8 mouse cellular contexts compared by ENCODE assay signal in the genomic region with DNA sequence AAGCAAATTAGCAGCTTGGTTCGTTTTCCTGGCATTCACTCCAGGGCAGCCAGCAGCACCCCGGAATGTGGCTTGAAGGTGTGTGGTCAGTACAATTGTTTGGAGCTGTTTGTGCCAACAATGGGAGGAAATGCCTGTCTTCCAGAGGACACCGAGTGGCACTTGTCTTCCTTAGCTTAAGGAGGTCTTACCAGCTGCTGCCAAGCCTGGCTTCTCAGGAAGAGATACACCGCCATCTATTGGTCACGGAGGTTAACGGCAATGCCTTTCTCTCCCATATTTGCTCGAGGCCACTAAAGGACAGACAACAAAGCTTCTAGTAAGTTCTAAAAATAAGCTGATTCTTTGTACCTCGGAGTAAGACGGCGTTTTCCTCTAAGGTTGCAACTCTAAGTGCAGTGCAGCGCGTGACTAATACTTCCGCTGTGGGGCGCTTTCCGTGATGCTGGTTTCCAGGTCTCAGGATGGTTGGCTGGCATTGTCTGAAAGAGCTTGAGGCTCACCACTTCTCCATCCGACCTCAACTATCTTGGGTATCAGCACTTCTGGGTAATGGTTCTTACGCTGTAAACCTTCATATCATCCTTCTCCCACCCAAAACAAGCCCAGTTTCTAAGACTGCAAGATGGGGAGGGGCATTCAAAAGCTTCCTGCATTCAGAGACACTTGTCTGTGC.
DNase-seq lines count a peak whose midpoint lies in the region; ATAC-seq lines count a peak whose summit lies in the region.

No protein-coding gene starts in this region.

- H3K4me1 ChIP-seq in hindbrain, embryonic 15.5 days (replicated peaks): peaks cover 28% of the 10 kb centered on the region

- H3K9ac ChIP-seq in hindbrain, embryonic 15.5 days: peak overlapping the region; percentile 30; the same call in 1 of the 2 replicates

- peak; percentile 80 for DNase-seq in Muller cell, postnatal 12 days (ENCODE audit: inconsistent ontology term)
- DNase-seq in cerebellum, postnatal 14 days: peak; percentile 87 to 90
- peak; percentile 84 to 91 for DNase-seq in frontal cortex, postnatal 36 days (ENCODE audit: low spot score in 2 of 2)
- DNase-seq in left cerebral cortex, adult 11 months (ENCODE audit: low spot score): peak; percentile 85
- DNase-seq in lung, postnatal 36 days: peak; percentile 85
- peak; percentile 97 for DNase-seq in retina, postnatal 1 day
- DNase-seq in thymus, postnatal 4 days: peak; percentile 65

- ATAC-seq in hindbrain, embryonic 15.5 days (ENCODE audit: low FRiP score, low read depth): peak; percentile 87

- no peaks in the 10 kb centered on the region for H3K36me3 ChIP-seq in hindbrain, embryonic 15.5 days

- H3K4me3 ChIP-seq in hindbrain, embryonic 15.5 days: peak overlapping the region; percentile 32

- 0 out of 2 replicates have a peak, but pooled peaks cover 5% of the 10 kb centered on the region for H3K27me3 ChIP-seq in hindbrain, embryonic 15.5 days

- H3K4me2 ChIP-seq in hindbrain, embryonic 15.5 days: peak overlapping the region; percentile 55

- H3K27ac ChIP-seq in hindbrain, embryonic 15.5 days (replicated peaks): peak overlapping the region; percentile 79

- WGBS in hindbrain, embryonic 15.5 days: 4% methylated on average over 17 of the region's 17 CpGs

- H3K9me3 ChIP-seq in hindbrain, embryonic 15.5 days: no peaks in the 10 kb centered on the region

Comparison
In these comparisons a context has a peak if more than half of its experiments do, and no peak if none do; other contexts are left out.
1. Peak in every context shown above with its lines: DNase-seq, ATAC-seq, H3K4me3 ChIP-seq and H3K27ac ChIP-seq.